Mouse (Mus musculus): ENCODE measurements around the gene Sdk1.

GRCm38 (mm10) chr5:142036536-142036935 lies 795.2 kb downstream of the Sdk1 start:
- no peak for TF ChIP-seq EP300 (IDR thresholded peaks at IDR 0.05; ENCODE audit: insufficient read depth, low read depth, low read length)
- TF ChIP-seq CTCF (IDR thresholded peaks at IDR 0.05): no peak
- TF ChIP-seq POLR2A (IDR thresholded peaks at IDR 0.05; ENCODE audit: insufficient read depth, low read depth, low read length): no peak

All from heart, adult 2 months (tissue).